Mouse (Mus musculus): ENCODE results near the gene Arhgef2.

DNA sequence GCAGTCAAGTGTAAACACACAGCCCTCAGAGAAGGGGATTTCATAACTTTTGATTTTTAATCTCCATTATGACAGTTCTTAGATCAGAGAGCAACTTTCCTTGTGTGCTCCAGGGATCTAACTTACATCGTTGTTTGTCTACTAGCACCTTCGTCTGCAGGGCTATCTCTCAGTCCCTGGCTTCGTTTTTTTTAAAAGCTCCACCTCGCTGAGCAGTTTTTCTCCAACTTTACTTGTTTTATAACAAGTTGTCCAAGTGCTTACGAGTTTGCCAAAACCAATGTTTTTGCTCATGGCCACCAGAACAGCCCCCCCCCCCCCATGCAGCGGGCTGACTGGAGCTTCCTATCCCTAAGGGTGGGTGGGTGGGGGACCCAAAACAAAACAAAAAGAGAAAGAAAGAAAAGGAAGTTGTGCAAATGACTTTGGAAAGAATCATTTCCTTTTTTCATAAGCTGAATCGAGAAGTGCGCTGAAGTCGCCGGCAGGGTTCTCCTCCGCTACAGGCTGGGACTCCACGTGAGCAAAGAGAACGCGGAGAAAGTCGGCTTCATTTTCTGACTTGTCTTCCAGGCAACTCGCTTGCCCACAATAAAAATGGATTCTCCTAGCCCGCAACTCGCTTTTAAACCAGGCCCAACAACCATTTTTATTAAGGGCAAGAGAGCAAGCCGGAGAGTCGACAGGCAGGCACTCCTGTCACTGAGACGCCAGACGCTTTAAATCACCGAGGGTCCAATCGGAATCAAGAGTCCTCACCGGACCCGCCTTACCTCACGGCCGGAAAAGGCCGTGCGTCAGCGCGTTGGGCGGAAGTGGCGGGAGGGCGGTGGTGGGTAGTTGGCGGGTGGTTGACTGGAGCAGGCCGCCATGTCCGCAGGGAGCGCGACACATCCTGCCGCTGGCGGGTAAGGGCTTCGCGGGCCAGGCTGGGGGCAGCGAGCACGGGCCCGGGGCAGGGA is 79.5 kb downstream of the Arhgef2 start, which contains the start of gene Khdc4:
- TF ChIP-seq CTCF (IDR thresholded peaks at IDR 0.05; ENCODE audit: borderline replicate concordance, insufficient read depth, low read length) (no peak), POLR2A (IDR thresholded peaks at IDR 0.05; ENCODE audit: low read depth, low read length) (peak; percentile 87)

All from embryonic fibroblast, embryonic 13.5 days (primary cell).